Mouse (Mus musculus): ENCODE measurements at regions not wholly inside any gene's neighbourhood (a gene's known extent, or its start where the extent isn't known, plus 50 kb on each side); places are given as distances from the start of the nearest gene placed in this dataset.
A peak's percentile ranks its signal among the peaks of the same experiment; 100 is the strongest.

GRCm38 (mm10) chr5:119497501-119497900, 173.0 kb upstream of the Tbx3 start:
- DNase-seq (ENCODE audit: low spot score): no peak

DNA sequence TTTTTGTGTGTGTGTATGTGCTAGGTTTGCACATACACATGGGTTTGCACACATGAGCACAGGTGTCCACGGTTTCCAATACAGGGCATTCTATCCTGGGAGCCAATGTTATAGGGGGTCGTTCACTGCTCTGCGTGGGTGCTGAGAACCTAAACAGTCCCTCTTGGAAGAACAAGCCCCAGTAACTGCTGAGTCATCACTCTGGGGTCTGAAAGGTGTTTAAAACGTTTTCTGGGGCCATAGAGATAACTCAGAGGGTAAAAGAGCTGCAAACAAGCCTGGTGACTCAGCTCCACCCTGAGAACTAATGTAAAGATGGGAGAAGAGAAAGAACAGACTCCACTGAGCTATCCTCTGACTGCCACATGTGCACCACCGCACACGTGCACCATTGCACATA, 172.0 kb upstream of the Tbx3 start:
- DNase-seq (ENCODE audit: low spot score): no peak

DNA sequence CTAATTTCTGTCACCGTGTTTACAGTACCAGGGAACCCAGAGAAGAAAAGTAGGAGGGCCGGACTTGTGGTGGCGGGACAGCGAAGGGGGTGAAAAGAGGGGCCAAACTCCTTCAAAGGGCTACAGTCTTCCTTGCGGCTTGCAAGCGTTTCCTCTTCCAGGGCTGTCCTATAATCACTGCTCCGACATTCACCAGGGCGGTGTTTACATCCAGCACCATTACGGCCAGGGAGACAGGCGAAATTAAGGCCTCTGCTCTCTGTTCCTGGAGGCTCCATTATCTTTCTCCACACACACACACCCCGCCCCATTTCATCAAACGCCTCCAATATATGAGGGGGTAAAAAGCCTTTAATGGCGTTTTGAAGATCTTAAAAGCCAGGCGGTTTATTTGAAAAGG, 162.8 kb upstream of the Tbx3 start:
- no peak for DNase-seq (ENCODE audit: low spot score)

DNA sequence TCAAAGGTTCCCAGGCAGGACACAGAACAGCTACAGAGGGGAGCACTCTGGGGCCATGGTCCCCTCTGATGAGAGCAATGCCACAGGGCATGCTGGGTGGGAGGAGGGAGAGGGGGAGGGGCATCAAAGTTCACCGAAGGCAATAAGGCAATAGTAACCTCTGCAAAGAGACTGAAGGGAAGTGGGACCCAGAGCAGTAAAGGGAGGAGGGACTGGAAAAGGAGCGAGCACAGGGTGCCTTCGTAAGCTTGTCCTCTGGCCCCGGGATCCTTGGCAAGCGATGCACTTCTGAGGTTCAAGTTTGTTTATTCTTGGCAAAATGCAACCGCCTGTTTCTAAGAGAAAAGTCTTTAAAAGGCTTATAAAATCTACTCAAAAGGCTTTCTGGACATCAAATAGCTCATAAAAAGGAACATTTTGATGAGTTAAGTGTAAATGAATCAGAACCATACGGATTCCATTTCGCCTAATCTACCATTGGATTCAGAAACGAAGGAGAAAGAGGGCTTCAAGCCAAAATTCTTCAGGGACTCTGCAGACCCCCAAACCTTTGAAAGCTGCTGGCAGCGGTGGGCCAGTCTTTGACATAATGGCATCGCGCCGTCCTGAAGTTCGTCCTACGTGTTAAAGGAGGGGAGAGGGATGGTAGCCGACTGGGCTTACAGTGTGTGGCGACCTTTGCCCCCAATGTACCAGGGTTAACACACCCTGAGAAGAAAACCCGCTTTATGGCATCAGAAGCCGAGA, 151.8 kb upstream of the Tbx3 start:
- DNase-seq (ENCODE audit: low spot score): peak; percentile 11

DNA sequence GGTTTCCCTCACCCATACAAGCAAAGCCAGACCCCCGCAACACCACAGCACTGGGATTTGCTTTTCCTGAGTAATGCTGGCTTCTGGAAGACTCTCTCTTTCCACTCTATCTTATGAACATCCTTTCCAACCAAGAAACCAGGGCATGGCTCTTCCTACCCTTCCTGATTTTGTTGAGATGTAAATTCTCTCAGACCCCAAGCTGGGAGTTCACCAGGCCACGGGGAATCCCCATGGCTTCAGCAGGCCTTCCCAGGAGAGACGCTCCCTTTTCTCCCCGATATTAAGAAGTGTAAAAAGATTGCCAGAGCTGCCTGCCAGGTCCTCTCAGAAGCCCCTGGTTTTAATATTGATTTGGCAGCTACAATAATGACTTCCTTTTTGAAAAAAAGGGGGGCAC, 146.3 kb upstream of the Tbx3 start:
- DNase-seq (ENCODE audit: low spot score): no peak

DNA sequence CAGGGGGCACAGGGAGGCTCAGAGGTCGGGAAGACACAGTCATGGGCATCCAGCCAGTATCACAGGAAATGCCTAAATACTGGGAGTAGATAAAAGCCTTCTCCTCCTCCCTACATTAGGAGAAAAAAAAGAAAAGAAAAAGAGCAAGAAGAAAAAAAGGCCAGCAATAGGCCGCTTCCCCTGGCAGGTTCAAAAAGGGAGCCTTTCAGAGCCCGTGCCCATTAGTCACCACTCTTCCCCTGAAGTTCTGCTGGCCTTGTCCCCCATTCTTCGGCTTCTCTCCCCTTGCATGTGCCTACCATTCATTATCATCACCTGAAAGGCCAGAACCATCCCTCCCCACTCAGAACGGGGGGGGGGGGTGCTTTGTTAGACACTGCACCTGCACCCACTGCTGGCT, 144.5 kb upstream of the Tbx3 start:
- DNase-seq (ENCODE audit: low spot score): no peak

DNA sequence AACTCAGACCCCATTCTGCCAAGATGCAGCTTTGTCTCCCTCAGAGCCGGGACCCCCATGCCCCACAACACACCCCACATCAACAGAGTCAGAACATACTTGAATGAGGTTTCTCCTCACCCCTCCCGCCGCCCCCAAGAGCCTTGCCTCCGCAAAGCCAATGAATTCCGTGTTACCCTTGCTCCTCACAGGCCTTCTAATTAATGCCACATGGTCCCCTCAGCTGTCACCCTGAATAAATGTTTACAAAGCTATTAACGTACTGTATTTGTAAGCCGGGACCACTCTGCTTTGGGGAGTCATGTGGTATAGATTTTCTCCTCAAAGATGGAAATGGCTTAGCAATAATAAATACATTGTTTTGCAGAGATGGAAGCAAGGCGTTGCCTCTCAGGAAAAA, 140.5 kb upstream of the Tbx3 start:
- no peak for DNase-seq (ENCODE audit: low spot score)

- DNase-seq (ENCODE audit: low spot score): no peak
Measured at GRCm38 (mm10) chr5:119534946-119535345, 135.5 kb upstream of the Tbx3 start.

GRCm38 (mm10) chr5:119542836-119543235, 127.6 kb upstream of the Tbx3 start:
- no peak for DNase-seq (ENCODE audit: low spot score)

- no peak for DNase-seq (ENCODE audit: low spot score)
Measured at GRCm38 (mm10) chr5:119543716-119544115, 126.8 kb upstream of the Tbx3 start.

- DNase-seq (ENCODE audit: low spot score): no peak
Measured at GRCm38 (mm10) chr5:119544681-119545080, 125.8 kb upstream of the Tbx3 start.

DNA sequence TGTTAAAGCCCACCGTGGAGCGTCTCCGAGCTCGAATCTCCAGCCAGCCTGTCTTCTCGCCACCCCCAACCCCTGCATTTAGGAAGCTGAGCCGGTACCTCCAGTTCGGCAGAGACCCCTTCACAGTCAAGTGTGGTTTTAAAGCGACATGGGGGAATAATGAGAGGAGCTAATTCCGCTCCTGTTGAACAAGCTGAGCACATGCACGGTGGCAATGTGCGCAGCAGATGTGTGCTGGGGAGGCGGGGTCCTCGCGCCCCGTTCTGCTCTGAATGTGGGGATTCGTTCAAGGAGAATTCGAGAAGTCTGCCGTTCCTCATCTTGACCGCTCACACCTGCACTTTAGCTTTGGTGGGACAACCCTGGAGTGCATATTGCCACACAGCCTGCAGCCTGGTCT, 123.4 kb upstream of the Tbx3 start:
- DNase-seq (ENCODE audit: low spot score): no peak

- DNase-seq (ENCODE audit: low spot score): no peak
Measured at GRCm38 (mm10) chr5:119550916-119551315, 119.6 kb upstream of the Tbx3 start.

- DNase-seq (ENCODE audit: low spot score): no peak
Measured at GRCm38 (mm10) chr5:119553469-119553868, 117.0 kb upstream of the Tbx3 start.

DNA sequence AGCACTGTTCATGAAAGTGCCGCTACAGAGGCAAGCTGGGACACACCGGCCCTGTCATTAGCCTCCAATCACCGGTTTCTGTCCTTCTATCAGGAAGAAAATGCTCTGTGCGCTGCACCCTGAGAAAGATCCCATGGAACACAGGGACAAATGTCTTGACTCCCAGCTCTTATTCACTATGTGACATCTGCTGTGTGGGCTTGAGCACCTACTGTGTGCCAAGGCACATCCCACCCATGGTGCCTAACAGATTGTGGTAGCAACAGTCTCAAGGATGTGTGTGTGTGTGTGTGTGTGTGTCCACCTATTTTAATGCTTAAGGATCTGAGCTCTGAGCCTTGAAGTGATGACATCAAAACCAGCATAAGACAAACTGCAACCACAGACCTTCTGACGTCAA, 113.4 kb upstream of the Tbx3 start:
- no peak for DNase-seq (ENCODE audit: low spot score)

DNA sequence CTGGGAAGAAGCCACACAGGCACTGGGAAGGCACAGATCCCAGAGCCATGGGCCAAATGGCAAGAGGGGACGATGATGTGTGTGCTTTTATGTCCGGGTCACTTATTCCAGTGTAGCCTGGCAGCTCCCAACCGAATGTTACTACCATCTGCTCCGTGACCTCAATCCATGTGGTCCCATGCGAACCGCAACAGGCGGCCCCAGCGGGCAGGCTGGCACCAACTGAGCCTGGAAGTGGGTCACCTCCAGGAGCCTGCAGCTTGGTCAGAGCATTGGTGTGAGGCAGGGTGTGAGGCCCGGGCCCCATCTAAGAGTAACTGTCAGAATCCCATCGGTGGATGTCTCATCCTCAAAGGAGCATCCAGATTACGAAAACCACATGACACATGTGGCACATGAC, 110.8 kb upstream of the Tbx3 start:
- DNase-seq (ENCODE audit: low spot score): no peak

GRCm38 (mm10) chr5:119560392-119560791, 110.1 kb upstream of the Tbx3 start:
- DNase-seq (ENCODE audit: low spot score): no peak

DNA sequence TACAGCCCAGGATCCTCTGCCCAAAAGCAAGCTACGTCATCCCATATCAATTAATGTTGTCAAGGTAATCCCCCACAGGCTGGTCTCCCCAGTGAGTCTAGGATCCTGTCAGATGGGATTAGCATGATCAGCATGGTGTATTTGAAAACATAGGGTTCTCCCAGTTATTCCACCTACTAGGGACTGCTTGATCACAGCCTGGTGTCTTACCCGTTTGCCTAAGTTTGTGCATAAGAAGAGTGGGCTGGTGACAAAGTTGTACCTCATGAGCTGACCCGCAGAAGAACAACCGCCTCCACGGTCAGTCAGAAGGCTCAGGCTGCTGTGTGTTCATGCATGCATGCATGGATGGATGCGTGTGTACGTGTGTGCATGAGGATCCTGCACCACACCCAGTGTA, 108.9 kb upstream of the Tbx3 start:
- no peak for DNase-seq (ENCODE audit: low spot score)

GRCm38 (mm10) chr5:119563510-119564351, 106.7 kb upstream of the Tbx3 start:
- DNase-seq (ENCODE audit: low spot score): no peak

DNA sequence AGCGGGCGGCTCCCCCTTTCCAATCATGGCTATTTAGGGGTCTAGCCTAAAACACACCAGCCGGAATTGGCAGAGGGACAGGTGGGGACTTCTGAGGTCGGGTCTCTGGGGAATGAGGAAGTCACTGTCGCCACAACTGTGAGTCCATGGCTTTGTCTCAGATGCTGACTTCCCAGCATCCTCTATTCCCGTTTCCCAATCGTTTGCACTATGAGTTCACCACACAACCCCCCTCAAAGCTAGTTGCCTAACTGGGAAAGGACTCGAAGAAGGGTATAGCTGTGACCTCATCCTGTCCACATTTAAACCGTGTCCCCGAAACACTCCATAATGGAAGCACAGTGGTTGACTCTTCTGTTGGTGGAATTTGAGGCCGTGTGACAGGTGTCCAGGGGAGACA, 102.8 kb upstream of the Tbx3 start:
- no peak for DNase-seq (ENCODE audit: low spot score)

DNA sequence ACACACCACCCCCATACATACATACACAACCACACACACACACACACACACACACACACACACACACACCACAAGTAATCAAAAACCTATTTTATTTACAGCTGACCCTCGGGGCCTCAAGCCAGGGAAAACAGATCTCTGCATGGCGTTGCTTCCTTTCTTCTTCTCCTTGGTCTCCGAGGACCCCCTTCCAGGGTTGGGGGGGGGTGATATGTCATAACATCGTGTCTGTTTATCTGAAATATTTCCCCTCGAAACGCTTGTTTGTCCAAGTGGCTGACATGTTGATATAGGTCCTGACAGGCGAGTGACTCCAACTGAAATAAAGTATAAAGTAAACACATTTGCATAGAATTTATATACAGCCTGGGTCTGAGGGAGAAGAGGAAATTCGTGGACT, 100.4 kb upstream of the Tbx3 start:
- DNase-seq (ENCODE audit: low spot score): no peak

DNA sequence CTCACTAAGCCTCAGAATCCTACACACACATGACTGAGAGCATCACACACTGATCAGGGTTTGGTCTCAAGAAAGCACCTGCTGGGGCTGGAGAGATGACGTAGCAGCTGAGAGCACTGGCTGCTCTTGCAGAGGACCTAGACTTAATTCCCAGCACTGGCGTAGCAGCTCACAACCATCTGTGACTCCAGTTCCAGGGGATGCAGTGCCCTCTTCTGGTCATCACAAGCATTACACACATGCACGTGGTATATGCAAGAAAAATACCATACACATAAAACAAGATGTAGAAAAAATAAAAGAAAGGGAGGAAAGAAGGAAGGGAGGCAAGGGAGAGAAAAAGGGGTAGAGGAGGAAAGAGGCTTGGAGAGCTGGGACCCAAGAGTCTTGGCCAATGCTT, 98.8 kb upstream of the Tbx3 start:
- DNase-seq (ENCODE audit: low spot score): no peak

GRCm38 (mm10) chr5:119575124-119575523, 95.3 kb upstream of the Tbx3 start:
- peak; percentile 70 for DNase-seq (ENCODE audit: low spot score)

DNA sequence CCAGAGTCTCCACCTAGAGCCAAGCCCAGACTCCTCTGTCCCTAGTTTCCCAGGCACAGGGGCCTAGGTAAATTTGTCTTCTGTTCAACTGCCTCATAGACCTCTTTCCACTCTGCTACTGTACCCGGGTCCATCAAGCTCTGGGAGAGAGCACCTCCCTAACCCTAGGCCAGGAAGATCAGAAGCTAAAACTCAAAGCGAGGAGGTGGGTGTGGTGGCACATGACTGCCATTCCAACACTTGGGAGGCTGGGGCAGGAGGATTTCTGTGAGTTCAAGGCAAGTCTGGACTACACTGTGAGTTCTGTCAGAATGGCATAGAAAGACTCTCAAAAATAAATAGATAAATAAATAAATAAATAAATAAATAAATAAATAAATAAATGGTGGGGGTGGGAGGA, 91.2 kb upstream of the Tbx3 start:
- no peak for DNase-seq (ENCODE audit: low spot score)

All from ovary, adult 18-20 months (tissue).